Mouse (Mus musculus) forebrain, embryonic 15.5 days (tissue): Measurements from ENCODE around the gene C130073F10Rik. TPM values are rescaled to one million over a fixed set of nuclear protein-coding genes. Genes with fewer than 3 reads are reported as not detected.
"Not testable (repeated sequence)": the region's sequence is repeated elsewhere in the genome, so short reads cannot be mapped to it uniquely, and the experiment has no call there.

Source experiments
- ATAC-seq: fragments of 200-750 bp; cut with Nextera tagmentation; replicated peaks from 2 replicates; pipeline ENCODE4 v1.8.0; 2017; ENCODE audit warnings: mild to moderate bottlenecking, moderate TSS enrichment, moderate library complexity
- H3K27ac ChIP-seq: fragments of 300-500 bp; sonication (generic); replicated peaks from 2 replicates; pipeline ENCODE4 v1.5.1; 2015; ENCODE audit warnings: mild to moderate bottlenecking, inconsistent platforms
- H3K27me3 ChIP-seq: fragments of 300-500 bp; sonication (generic); 2 replicates; pipeline ENCODE4 v1.6.1; 2015; ENCODE audit warnings: inconsistent platforms
- H3K36me3 ChIP-seq: fragments of 300-500 bp; sonication (generic); 2 replicates; pipeline ENCODE4 v1.6.1; 2015; ENCODE audit warnings: mild to moderate bottlenecking, inconsistent platforms
- H3K4me1 ChIP-seq: fragments of 300-500 bp; sonication (generic); 2 replicates; pipeline ENCODE4 v1.6.1; 2015; ENCODE audit warnings: inconsistent platforms
- H3K4me2 ChIP-seq: fragments of 300-500 bp; sonication (generic); replicated peaks from 2 replicates; pipeline ENCODE4 v1.6.1; 2015; ENCODE audit warnings: mild to moderate bottlenecking, inconsistent platforms
- H3K4me3 ChIP-seq: fragments of 300-500 bp; sonication (generic); 2 replicates; pipeline ENCODE4 v1.5.1; 2015; ENCODE audit warnings: mild to moderate bottlenecking, inconsistent platforms
- H3K9ac ChIP-seq: fragments of 300-500 bp; sonication (generic); replicated peaks from 2 replicates; pipeline ENCODE4 v1.6.1; 2015; ENCODE audit warnings: mild to moderate bottlenecking, inconsistent platforms
- H3K9me3 ChIP-seq: fragments of 300-500 bp; sonication (generic); 2 replicates; pipeline ENCODE4 v1.6.1; 2016; ENCODE audit warnings: inconsistent platforms
- WGBS: fragments of 180-500 bp; shearing (Covaris S2); methylation state at CpG from one replicate; pipeline ENCODE4 v1.1.7; 2015; ENCODE audit warnings: mixed read lengths; 5-methylcytosine and 5-hydroxymethylcytosine counted together
- polyA plus RNA-seq: library from polyadenylated mRNA; unstranded; fragments of >200 nt; fragmentation: Nextera tagmentation; extraction: Ambion mirVana; gene quantifications from 2 replicates; pipeline ENCODE4 v1.2.1, GENCODE M21; 2015

C130073F10Rik gene
- not detected in 2 replicates for polyA plus RNA-seq

DNA sequence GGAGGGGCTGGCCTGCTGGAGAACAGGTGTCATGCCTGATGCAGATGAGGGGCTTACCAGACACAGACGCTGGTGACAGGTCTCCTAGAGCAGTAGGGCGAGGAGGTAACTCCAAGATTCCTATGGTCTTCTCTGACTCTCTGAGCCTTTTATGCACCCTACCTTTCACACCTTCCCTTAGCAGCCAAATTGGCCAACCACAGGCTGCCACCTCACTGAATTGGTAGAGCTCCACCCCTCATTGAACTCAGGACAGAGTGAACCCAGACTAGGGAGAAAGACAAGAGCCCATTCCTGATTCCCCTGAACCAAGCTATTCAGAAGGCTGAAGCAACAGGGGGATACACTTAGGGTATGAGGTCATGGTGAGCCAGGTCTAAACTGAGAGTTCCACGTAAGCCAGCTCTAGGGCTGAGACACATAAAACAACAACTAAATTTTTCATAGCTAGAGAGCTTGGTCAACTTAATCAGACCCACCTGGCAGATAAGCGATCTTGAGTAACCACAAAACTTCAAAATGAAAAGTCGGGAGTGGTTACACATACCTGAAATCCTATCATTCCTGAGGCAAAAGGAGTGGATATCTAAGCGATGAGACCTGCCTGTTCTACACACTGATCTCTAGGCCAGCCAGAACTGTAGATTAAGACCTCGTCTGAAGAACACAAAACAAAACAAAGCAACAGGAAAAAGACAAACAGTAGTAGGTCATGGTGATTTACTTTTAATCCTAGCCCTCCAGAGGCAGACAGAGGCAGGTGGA is at the start of gene C130073F10Rik:
Gene C130073F10Rik, minus strand, starts transcription at position 134 of the 765 bp plus-strand sequence.
- Histone ChIP-seq H3K36me3 (no peaks in the 10 kb centered on the region), H3K27ac (no peak within 1 kb of the TSS), H3K27me3 (no peaks in the 10 kb centered on the region), H3K4me1 (no peaks in the 10 kb centered on the region), H3K4me2 (no peak within 1 kb of the TSS), H3K9me3 (no peaks in the 10 kb centered on the region), H3K4me3 (no peak within 1 kb of the TSS), H3K9ac (no peak within 1 kb of the TSS)
- WGBS: 87% methylated on average over 7 of the region's 7 CpGs
- no peak for ATAC-seq

- not testable (repeated sequence) for H3K4me3 ChIP-seq, H3K27me3 ChIP-seq, H3K36me3 ChIP-seq, ATAC-seq, H3K9ac ChIP-seq, H3K4me1 ChIP-seq, H3K27ac ChIP-seq, H3K9me3 ChIP-seq, H3K4me2 ChIP-seq
- 81% methylated on average over 2 of the region's 2 CpGs for WGBS
These were observed 46.5 kb upstream of the C130073F10Rik start, which contains the start of gene Gm12794 for GRCm38 (mm10) chr4:101940107-101940506. Gene Gm12794, plus strand, starts transcription at chr4:101940407.

DNA sequence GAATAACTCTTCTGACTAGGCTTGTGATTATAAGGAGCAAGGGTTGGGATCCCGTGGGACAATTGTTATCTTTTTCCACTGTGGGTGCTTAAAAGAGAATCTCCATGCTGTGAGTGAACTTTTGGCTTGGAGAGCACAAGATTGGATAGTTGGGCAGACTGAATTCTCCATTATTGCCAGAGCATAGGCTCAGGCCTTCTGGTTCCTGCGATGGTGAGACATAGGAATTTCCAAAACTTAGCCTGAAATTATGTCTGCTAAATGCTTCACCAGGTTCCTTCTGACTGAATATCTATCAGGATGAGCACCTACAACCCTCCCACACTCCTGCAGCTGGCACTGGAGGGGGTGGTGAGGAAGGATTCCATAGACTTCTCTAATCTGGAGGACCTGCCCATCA is 15.2 kb upstream of the C130073F10Rik start, which contains the start of gene Gm12800:
Gene Gm12800, plus strand, starts transcription at position 301 of the 400 bp plus-strand sequence.
- WGBS: 83% methylated on average over 2 of the region's 2 CpGs
- H3K4me3 ChIP-seq, ATAC-seq: not testable (repeated sequence)

DNA sequence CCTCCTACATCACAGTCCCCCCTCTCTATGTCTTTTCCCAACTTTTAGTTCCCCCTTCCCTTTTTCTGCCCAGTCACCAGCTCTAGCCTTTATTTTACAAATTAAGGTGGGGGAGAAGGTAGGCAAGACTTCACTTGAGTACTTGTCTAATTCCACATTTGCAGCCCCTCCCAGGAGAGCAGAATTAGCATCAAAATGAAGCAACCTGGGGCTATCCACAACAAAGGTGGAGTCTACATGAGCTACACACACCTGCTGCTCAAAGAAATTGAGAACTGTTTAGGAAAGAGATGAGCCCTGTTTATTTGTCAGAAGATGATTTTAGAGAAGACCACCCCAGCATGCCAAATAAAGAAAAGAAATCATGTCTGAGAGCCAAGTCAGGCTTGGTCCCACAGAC is 4.2 kb downstream of the C130073F10Rik start:
- no peak for ATAC-seq
- Histone ChIP-seq H3K27me3 (no peaks in the 10 kb centered on the region), H3K9ac (no peak overlapping the region), H3K27ac (no peak overlapping the region), H3K4me2 (no peak overlapping the region), H3K4me3 (no peak overlapping the region), H3K4me1 (no peaks in the 10 kb centered on the region), H3K36me3 (no peaks in the 10 kb centered on the region), H3K9me3 (no peaks in the 10 kb centered on the region)

More for the DNA sequence above, 15.2 kb upstream of the C130073F10Rik start, which contains the start of gene Gm12800:
- not testable (repeated sequence) for H3K9ac ChIP-seq, H3K4me2 ChIP-seq, H3K9me3 ChIP-seq, H3K27ac ChIP-seq, H3K27me3 ChIP-seq, H3K36me3 ChIP-seq, H3K4me1 ChIP-seq

GRCm38 (mm10) chr4:101883641-101884040 is 9.9 kb downstream of the C130073F10Rik start:
- Histone ChIP-seq H3K9ac (no peak overlapping the region), H3K27me3 (no peaks in the 10 kb centered on the region), H3K27ac (no peak overlapping the region), H3K4me1 (no peaks in the 10 kb centered on the region), H3K4me3 (no peak overlapping the region), H3K36me3 (no peaks in the 10 kb centered on the region), H3K4me2 (no peak overlapping the region), H3K9me3 (no peaks in the 10 kb centered on the region)
- no peak for ATAC-seq
- WGBS: 48% methylated on average over 3 of the region's 3 CpGs

DNA sequence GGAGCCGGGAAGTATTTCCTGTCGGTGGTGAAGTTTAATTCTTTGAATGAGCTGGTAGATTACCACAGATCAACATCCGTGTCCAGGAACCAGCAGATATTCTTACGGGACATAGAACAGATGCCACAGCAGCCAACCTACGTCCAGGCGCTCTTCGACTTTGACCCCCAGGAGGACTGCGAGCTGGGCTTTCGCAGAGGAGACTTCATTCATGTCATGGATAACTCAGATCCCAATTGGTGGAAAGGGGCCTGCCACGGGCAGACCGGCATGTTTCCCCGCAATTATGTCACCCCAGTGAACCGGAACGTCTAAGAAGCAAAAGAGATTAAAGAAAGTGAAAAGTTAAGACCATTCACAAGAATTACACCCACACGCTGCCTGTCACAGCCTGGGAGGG is 17.9 kb downstream of the C130073F10Rik start:
- not testable (repeated sequence) for H3K27ac ChIP-seq, H3K27me3 ChIP-seq, H3K9me3 ChIP-seq, H3K4me3 ChIP-seq, H3K4me1 ChIP-seq, H3K9ac ChIP-seq, ATAC-seq, H3K36me3 ChIP-seq, H3K4me2 ChIP-seq
- 83% methylated on average over 15 of the region's 15 CpGs for WGBS

DNA sequence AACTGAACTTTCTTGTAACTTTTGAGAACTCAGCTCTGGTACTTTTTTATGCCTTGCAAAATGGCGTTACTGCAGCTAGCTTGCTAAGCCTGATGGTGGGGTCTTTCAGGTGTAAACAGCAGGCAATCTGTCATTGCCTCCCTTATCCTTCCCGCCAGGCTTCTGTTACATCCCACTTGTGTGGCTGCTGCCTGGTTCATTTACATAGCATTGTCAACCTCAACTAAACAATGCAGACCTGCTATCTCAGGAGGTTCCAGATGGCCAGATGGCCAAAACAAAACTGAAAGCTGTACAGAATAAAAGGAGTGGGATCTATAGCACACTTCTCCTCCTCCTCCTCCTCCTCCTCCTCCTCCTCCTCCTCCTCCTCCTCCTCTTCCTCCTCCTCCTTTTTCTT is 21.6 kb downstream of the C130073F10Rik start:
- WGBS: 66% methylated on average over 2 of the region's 2 CpGs
- not testable (repeated sequence) for ATAC-seq

DNA sequence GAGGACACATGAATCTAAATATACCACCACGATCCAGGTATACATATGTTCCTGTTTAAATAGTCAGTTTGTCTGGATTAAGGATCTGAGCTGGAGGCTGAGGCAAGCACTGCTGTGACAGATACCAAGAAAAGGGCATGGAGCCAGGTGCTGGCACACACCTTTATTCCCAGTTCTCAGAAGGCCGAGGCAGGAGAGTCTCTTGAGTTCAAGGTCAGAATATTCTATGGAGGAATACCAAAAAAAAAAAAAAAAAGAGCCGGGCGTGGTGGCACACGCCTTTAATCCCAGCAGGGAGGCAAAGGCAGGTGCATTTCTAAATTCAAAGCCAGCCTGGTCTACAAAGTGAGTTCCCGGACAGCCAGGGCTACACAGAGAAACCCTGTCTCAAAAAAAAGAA is 31.3 kb downstream of the C130073F10Rik start:
- Histone ChIP-seq H3K9ac (no peak overlapping the region), H3K9me3 (no peaks in the 10 kb centered on the region), H3K36me3 (no peaks in the 10 kb centered on the region), H3K4me1 (no peaks in the 10 kb centered on the region), H3K4me3 (no peak overlapping the region), H3K27me3 (no peaks in the 10 kb centered on the region), H3K27ac (no peak overlapping the region), H3K4me2 (no peak overlapping the region)
- 90% methylated on average over 4 of the region's 6 CpGs for WGBS
- no peak for ATAC-seq

More for the DNA sequence above, 21.6 kb downstream of the C130073F10Rik start:
- H3K9ac ChIP-seq, H3K9me3 ChIP-seq, H3K4me3 ChIP-seq, H3K36me3 ChIP-seq, H3K27me3 ChIP-seq, H3K4me2 ChIP-seq, H3K27ac ChIP-seq, H3K4me1 ChIP-seq: not testable (repeated sequence)

- no peaks in the 10 kb centered on the region for H3K36me3 ChIP-seq
- H3K27ac ChIP-seq: no peak overlapping the region
- 51% methylated on average over 6 of the region's 6 CpGs for WGBS
- no peak overlapping the region for H3K4me2 ChIP-seq
- H3K9me3 ChIP-seq: no peaks in the 10 kb centered on the region
- no peaks in the 10 kb centered on the region for H3K27me3 ChIP-seq
- no peak for ATAC-seq
- H3K4me3 ChIP-seq: no peak overlapping the region
- H3K9ac ChIP-seq: no peak overlapping the region
- H3K4me1 ChIP-seq: no peaks in the 10 kb centered on the region
These were observed 32.7 kb downstream of the C130073F10Rik start for GRCm38 (mm10) chr4:101860873-101861272.

DNA sequence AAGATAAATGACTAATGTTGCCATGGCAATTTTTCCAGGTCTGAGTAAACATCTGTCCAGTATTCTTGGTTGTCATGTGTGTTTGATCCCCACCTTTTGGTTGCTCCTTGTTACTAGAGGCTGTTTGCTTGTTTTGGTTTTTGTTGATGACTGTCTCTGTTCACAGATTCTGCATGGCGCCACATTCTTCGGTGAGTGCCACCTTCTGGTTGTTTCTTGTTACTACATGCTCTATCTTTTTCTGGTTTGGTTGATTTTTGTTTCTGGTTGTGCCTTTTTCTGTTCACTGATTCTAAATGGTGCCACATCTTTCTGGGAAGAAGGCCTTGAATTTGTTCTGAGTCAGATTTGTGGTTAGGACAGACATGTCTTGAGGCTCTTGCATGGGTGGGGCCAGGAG is 42.7 kb downstream of the C130073F10Rik start:
- Histone ChIP-seq H3K9ac (no peak overlapping the region), H3K4me3 (no peak overlapping the region), H3K27ac (no peak overlapping the region), H3K9me3 (peaks cover 6% of the 10 kb centered on the region; the same call in 1 of the 2 replicates), H3K36me3 (no peaks in the 10 kb centered on the region), H3K4me2 (no peak overlapping the region), H3K27me3 (no peaks in the 10 kb centered on the region), H3K4me1 (no peaks in the 10 kb centered on the region)
- ATAC-seq: no peak
- 68% methylated on average over 2 of the region's 2 CpGs for WGBS

DNA sequence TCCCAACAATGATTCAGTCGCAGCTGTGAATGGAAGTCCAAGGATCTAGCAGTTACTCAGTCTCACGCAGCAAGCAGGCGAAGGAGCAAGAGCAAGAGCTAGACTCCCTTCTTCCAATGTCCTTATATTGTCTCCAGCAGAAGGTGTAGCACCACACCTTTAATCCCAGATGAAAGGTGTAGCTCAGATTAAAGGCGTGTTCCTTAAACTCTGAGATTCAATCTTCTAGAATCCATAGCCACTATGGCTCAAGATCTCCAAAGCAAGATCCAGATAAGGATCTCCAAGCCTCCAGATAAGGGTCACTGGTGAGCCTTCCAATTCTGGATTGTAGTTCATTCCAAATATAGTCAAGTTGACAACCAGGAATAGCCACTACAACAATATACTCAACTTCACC is 49.7 kb downstream of the C130073F10Rik start, which contains the start of gene B020004J07Rik:
Gene B020004J07Rik, minus strand, starts transcription at position 101 of the 400 bp plus-strand sequence.
- H3K27ac ChIP-seq, H3K27me3 ChIP-seq, H3K4me3 ChIP-seq, H3K9ac ChIP-seq, H3K4me2 ChIP-seq, H3K4me1 ChIP-seq, H3K9me3 ChIP-seq, H3K36me3 ChIP-seq, ATAC-seq: not testable (repeated sequence)
- WGBS: 90% methylated on average over 4 of the region's 4 CpGs
